Mouse (Mus musculus): ENCODE results near the gene Tubd1. TPM values are rescaled to one million over a fixed set of nuclear protein-coding genes. Genes with fewer than 3 reads are reported as not detected.
A peak's percentile ranks its signal among the peaks of the same experiment; 100 is the strongest.

Gene Tubd1
- polyA plus RNA-seq, 1 experiment from 2014 or later: 11.1 TPM

GRCm38 (mm10) chr11:86607808-86608350 lies 63.1 kb downstream of the Tubd1 start:
- H3K36me3 ChIP-seq: peaks cover 11% of the 10 kb centered on the region
- H3K9ac ChIP-seq: no peak overlapping the region
- no peak overlapping the region for H3K27ac ChIP-seq
- no peaks in the 10 kb centered on the region for H3K27me3 ChIP-seq
- H3K4me1 ChIP-seq: no peaks in the 10 kb centered on the region
- 80% methylated on average over 2 of the region's 2 CpGs for WGBS
- H3K4me2 ChIP-seq: no peak overlapping the region
- H3K9me3 ChIP-seq: no peaks in the 10 kb centered on the region
- no peak for ATAC-seq (ENCODE audit: insufficient number of reproducible peaks, low FRiP score, low TSS enrichment, low read depth)
- no peak overlapping the region for H3K4me3 ChIP-seq

GRCm38 (mm10) chr11:86610239-86610638 lies 65.4 kb downstream of the Tubd1 start:
- 94% methylated on average over 3 of the region's 3 CpGs for WGBS
- no peak overlapping the region for H3K9ac ChIP-seq
- H3K4me2 ChIP-seq: no peak overlapping the region
- no peaks in the 10 kb centered on the region for H3K9me3 ChIP-seq
- no peak overlapping the region for H3K4me3 ChIP-seq
- H3K27ac ChIP-seq: no peak overlapping the region
- H3K27me3 ChIP-seq: no peaks in the 10 kb centered on the region
- no peaks in the 10 kb centered on the region for H3K4me1 ChIP-seq
- no peak for ATAC-seq (ENCODE audit: insufficient number of reproducible peaks, low FRiP score, low TSS enrichment, low read depth)
- peaks cover 11% of the 10 kb centered on the region for H3K36me3 ChIP-seq

- Histone ChIP-seq H3K9me3 (no peaks in the 10 kb centered on the region), H3K27ac (no peak overlapping the region), H3K4me2 (no peak overlapping the region), H3K36me3 (peaks cover 5% of the 10 kb centered on the region; the same call in 1 of the 2 replicates), H3K4me3 (no peak overlapping the region), H3K27me3 (no peaks in the 10 kb centered on the region), H3K4me1 (no peaks in the 10 kb centered on the region), H3K9ac (no peak overlapping the region)
- no peak for ATAC-seq (ENCODE audit: insufficient number of reproducible peaks, low FRiP score, low TSS enrichment, low read depth)
- WGBS: 87% methylated on average over 1 of the region's 1 CpGs
Measured at GRCm38 (mm10) chr11:86611991-86612390, 67.2 kb downstream of the Tubd1 start.

GRCm38 (mm10) chr11:86614056-86614530 lies 69.3 kb downstream of the Tubd1 start:
- Histone ChIP-seq H3K4me3 (no peak overlapping the region), H3K27me3 (no peaks in the 10 kb centered on the region), H3K36me3 (0 out of 2 replicates have a peak, but pooled peaks cover 3% of the 10 kb centered on the region), H3K4me2 (no peak overlapping the region), H3K4me1 (no peaks in the 10 kb centered on the region), H3K9ac (no peak overlapping the region), H3K9me3 (no peaks in the 10 kb centered on the region), H3K27ac (no peak overlapping the region)
- WGBS: 60% methylated on average over 2 of the region's 2 CpGs
- no peak for ATAC-seq (ENCODE audit: insufficient number of reproducible peaks, low FRiP score, low TSS enrichment, low read depth)

GRCm38 (mm10) chr11:86614607-86615006 lies 69.8 kb downstream of the Tubd1 start:
- Histone ChIP-seq H3K4me3 (no peak overlapping the region), H3K36me3 (0 out of 2 replicates have a peak, but pooled peaks cover 3% of the 10 kb centered on the region), H3K4me1 (no peaks in the 10 kb centered on the region), H3K9me3 (no peaks in the 10 kb centered on the region), H3K4me2 (no peak overlapping the region), H3K27me3 (no peaks in the 10 kb centered on the region), H3K9ac (no peak overlapping the region), H3K27ac (no peak overlapping the region)
- ATAC-seq (ENCODE audit: insufficient number of reproducible peaks, low FRiP score, low TSS enrichment, low read depth): no peak
- 82% methylated on average over 5 of the region's 5 CpGs for WGBS

MicroRNA genes within 50 kb of the gene (microRNA counts, 519-probe panel; counts per million panel counts)
- 3,478 counts per million, percentile 81 among the panel's probes with 10 or more counts for microRNA mmu-miR-21

Small RNAs within 50 kb of the gene (microRNA-seq; reads per million reads assigned to microRNA genes)
- gene Mir21a: 6,975 reads per million, percentile 93 among the genes with 10 or more reads in this experiment

Other genes with a start within 250 kb of the Tubd1 start
- gene Med13, start 187.4 kb upstream of the Tubd1 start, polyA plus RNA-seq (2015; fragmentation: Nextera tagmentation; extraction: Ambion mirVana): 7.5 and 9.7 TPM in 2 replicates
- gene Rnft1, start 60.3 kb upstream of the Tubd1 start, polyA plus RNA-seq (2015; fragmentation: Nextera tagmentation; extraction: Ambion mirVana): 59.3 and 68.0 TPM in 2 replicates
- gene Rps6kb1, start 186 bp upstream of the Tubd1 start, polyA plus RNA-seq (2015; fragmentation: Nextera tagmentation; extraction: Ambion mirVana): 73.2 and 74.5 TPM in 2 replicates
- gene Vmp1, start 138.8 kb downstream of the Tubd1 start, polyA plus RNA-seq (2015; fragmentation: Nextera tagmentation; extraction: Ambion mirVana): 89.6 and 90.1 TPM in 2 replicates
- 26.4 and 28.9 TPM in 2 replicates for gene Ptrh2, start 139.0 kb downstream of the Tubd1 start, polyA plus RNA-seq (2015; fragmentation: Nextera tagmentation; extraction: Ambion mirVana)
- gene Cltc, start 212.6 kb downstream of the Tubd1 start, polyA plus RNA-seq (2015; fragmentation: Nextera tagmentation; extraction: Ambion mirVana): 114 and 118 TPM in 2 replicates

All from limb, embryonic 15.5 days (tissue).